Mouse (Mus musculus): ENCODE measurements around the gene C1qtnf3.

Gene C1qtnf3

GRCm38 (mm10) chr15:10951951-10952759 lies at the start of gene C1qtnf3:
C1qtnf3 (plus strand) TSS chr15:10952332.
- DNase-seq (ENCODE audit: low spot score): peak; percentile 30

GRCm38 (mm10) chr15:10902360-10902759 lies 49.8 kb upstream of the C1qtnf3 start:
- DNase-seq (ENCODE audit: low spot score): no peak

- DNase-seq (ENCODE audit: low spot score): no peak
Observed at GRCm38 (mm10) chr15:10916611-10917311, 35.4 kb upstream of the C1qtnf3 start.

GRCm38 (mm10) chr15:10917312-10917660 lies 34.8 kb upstream of the C1qtnf3 start:
- DNase-seq (ENCODE audit: low spot score): no peak

- DNase-seq (ENCODE audit: low spot score): no peak
Observed at GRCm38 (mm10) chr15:10920212-10920611, 31.9 kb upstream of the C1qtnf3 start.

- no peak for DNase-seq (ENCODE audit: low spot score)
Observed at GRCm38 (mm10) chr15:10921064-10921463, 31.1 kb upstream of the C1qtnf3 start.

- DNase-seq (ENCODE audit: low spot score): no peak
Observed at GRCm38 (mm10) chr15:10922061-10922460, 30.1 kb upstream of the C1qtnf3 start.

GRCm38 (mm10) chr15:10922570-10922969 lies 29.6 kb upstream of the C1qtnf3 start:
- DNase-seq (ENCODE audit: low spot score): no peak

- no peak for DNase-seq (ENCODE audit: low spot score)
Observed at GRCm38 (mm10) chr15:10923076-10923995, 28.8 kb upstream of the C1qtnf3 start.

- DNase-seq (ENCODE audit: low spot score): no peak
Observed at GRCm38 (mm10) chr15:10927325-10927724, 24.8 kb upstream of the C1qtnf3 start.

- DNase-seq (ENCODE audit: low spot score): no peak
Observed at GRCm38 (mm10) chr15:10928633-10929270, 23.4 kb upstream of the C1qtnf3 start.

- no peak for DNase-seq (ENCODE audit: low spot score)
Observed at GRCm38 (mm10) chr15:10933930-10934329, 18.2 kb upstream of the C1qtnf3 start.

- no peak for DNase-seq (ENCODE audit: low spot score)
Observed at GRCm38 (mm10) chr15:10940148-10941108, 11.7 kb upstream of the C1qtnf3 start.

- DNase-seq (ENCODE audit: low spot score): no peak
Observed at GRCm38 (mm10) chr15:10941901-10942300, 10.2 kb upstream of the C1qtnf3 start.

- DNase-seq (ENCODE audit: low spot score): no peak
Observed at GRCm38 (mm10) chr15:10947852-10948251, 4.3 kb upstream of the C1qtnf3 start.

- peak; percentile 7 for DNase-seq (ENCODE audit: low spot score)
Observed at GRCm38 (mm10) chr15:10952760-10953305, 701 bp downstream of the C1qtnf3 start.

- no peak for DNase-seq (ENCODE audit: low spot score)
Observed at GRCm38 (mm10) chr15:10953465-10953864, 1.3 kb downstream of the C1qtnf3 start.

- DNase-seq (ENCODE audit: low spot score): no peak
Observed at GRCm38 (mm10) chr15:10954381-10955016, 2.4 kb downstream of the C1qtnf3 start.

- DNase-seq (ENCODE audit: low spot score): no peak
Observed at GRCm38 (mm10) chr15:10955156-10955555, 3.0 kb downstream of the C1qtnf3 start.

GRCm38 (mm10) chr15:10956706-10957105 lies 4.6 kb downstream of the C1qtnf3 start:
- DNase-seq (ENCODE audit: low spot score): no peak

Measured in testis, postnatal 14 days (tissue).